Mouse (Mus musculus): ENCODE results near the gene Arhgap17.

DNA sequence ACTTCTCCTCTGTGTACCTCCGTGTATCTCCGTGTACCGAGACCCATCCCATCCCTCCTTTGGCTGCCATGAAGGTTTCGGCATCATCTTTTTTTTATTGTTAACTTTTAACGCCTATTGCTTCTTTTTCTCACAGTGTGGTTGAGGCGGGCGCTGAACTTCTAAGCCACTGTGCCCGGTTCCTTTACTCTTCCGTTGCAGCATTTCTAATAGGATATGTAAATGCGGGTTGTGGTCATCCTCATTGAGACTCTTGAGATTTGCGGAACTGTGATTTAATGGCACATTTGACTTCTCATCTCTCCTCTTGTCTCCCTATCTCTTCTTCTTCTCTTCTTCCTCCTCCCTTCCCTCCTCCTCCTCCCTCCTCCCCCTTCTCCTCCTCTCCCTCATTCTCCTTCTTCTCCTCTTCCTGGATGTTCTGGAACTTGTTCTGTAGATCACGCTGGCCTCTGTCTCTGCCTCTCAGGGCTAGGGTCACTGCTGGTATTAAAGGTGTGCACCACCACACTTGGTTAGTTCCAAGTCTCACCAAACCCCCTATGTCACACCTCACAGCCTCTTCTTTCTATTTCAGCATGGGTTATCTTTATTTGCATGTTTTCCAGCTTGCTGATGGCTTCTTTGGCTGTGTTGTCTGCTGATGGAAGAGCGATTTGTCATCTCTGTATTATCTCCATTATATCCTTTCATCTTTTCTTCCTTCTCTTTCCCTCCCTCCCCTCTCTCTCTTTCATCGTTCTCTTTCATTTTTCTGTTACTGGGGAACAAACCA lies 115.3 kb downstream of the Arhgap17 start:
- TF ChIP-seq CTCF (IDR thresholded peaks at IDR 0.05; ENCODE audit: control insufficient read depth, insufficient read depth, insufficient replicate concordance, low read depth, low read length) (no peak), POLR2A (IDR thresholded peaks at IDR 0.05; ENCODE audit: control insufficient read depth, low read depth, low read length) (no peak)
